Mouse (Mus musculus) erythroblast, adult 5-6 weeks (primary cell): Measurements from ENCODE around the gene Gabrb1. TPM values are rescaled to one million over a fixed set of nuclear protein-coding genes. Genes with fewer than 3 reads are reported as not detected.

Experiments used
- ATAC-seq: replicated peaks from 2 replicates; pipeline ENCODE4 v1.8.0; 2016; ENCODE audit warnings: moderate number of reproducible peaks, mild to moderate bottlenecking, moderate TSS enrichment, inconsistent platforms; ENCODE audit not compliant: poor library complexity, low FRiP score, severe bottlenecking
- total RNA-seq, 2 experiments: library from RNA; stranded (forward) in 1 of 2; stranded (reverse) in 1 of 2; fragments of 150-400 nt in 1 of 2; fragments of 200-764, 138-1000 nt in 1 of 2; gene quantifications; 2 replicates each; pipeline versions ENCODE4 v1.2.3 to v1.2.4; 2015 to 2017; ENCODE audit warnings: low replicate concordance in 2 of 2

Gene Gabrb1
- total RNA-seq (2015; ENCODE audit: low replicate concordance) (not detected in 2 replicates), total RNA-seq (2017; ENCODE audit: low replicate concordance) (not detected in 2 replicates)

GRCm38 (mm10) chr5:71657482-71658114 lies at the start of gene Gabrb1:
Gabrb1 (plus strand) TSS chr5:71658113.
- no peak for ATAC-seq

- no peak for ATAC-seq
These were observed 49.2 kb upstream of the Gabrb1 start for GRCm38 (mm10) chr5:71608735-71609134.

- no peak for ATAC-seq
These were observed 43.6 kb upstream of the Gabrb1 start for GRCm38 (mm10) chr5:71614311-71614710.

GRCm38 (mm10) chr5:71616734-71617133 lies 41.2 kb upstream of the Gabrb1 start:
- ATAC-seq = no peak

GRCm38 (mm10) chr5:71627820-71628219 lies 30.1 kb upstream of the Gabrb1 start:
- no peak for ATAC-seq

GRCm38 (mm10) chr5:71639804-71640203 lies 18.1 kb upstream of the Gabrb1 start:
- ATAC-seq = no peak

- ATAC-seq = no peak
These were observed 9.8 kb upstream of the Gabrb1 start for GRCm38 (mm10) chr5:71648108-71648507.

GRCm38 (mm10) chr5:71654056-71654455 lies 3.9 kb upstream of the Gabrb1 start:
- no peak for ATAC-seq

- ATAC-seq = no peak
These were observed 1.1 kb upstream of the Gabrb1 start for GRCm38 (mm10) chr5:71656771-71657170.

GRCm38 (mm10) chr5:71658115-71658497 lies 193 bp downstream of the Gabrb1 start, which contains the start of gene Gabra4:
Gabra4 (minus strand) TSS chr5:71658308.
- no peak for ATAC-seq

- no peak for ATAC-seq
These were observed 7.7 kb downstream of the Gabrb1 start for GRCm38 (mm10) chr5:71665593-71665992.

GRCm38 (mm10) chr5:71699696-71700467 lies 42.0 kb downstream of the Gabrb1 start:
- no peak for ATAC-seq

- ATAC-seq = no peak
These were observed 42.8 kb downstream of the Gabrb1 start for GRCm38 (mm10) chr5:71700468-71701272.

- ATAC-seq = no peak
These were observed 43.3 kb downstream of the Gabrb1 start for GRCm38 (mm10) chr5:71701273-71701614.

GRCm38 (mm10) chr5:71732931-71733792 lies 75.2 kb downstream of the Gabrb1 start:
- no peak for ATAC-seq

- ATAC-seq = no peak
These were observed 89.5 kb downstream of the Gabrb1 start for GRCm38 (mm10) chr5:71747411-71747810.

GRCm38 (mm10) chr5:71753966-71754365 lies 96.1 kb downstream of the Gabrb1 start:
- no peak for ATAC-seq

GRCm38 (mm10) chr5:71761105-71761504 lies 103.2 kb downstream of the Gabrb1 start:
- no peak for ATAC-seq

- no peak for ATAC-seq
These were observed 123.7 kb downstream of the Gabrb1 start for GRCm38 (mm10) chr5:71781514-71782179.
